Mouse (Mus musculus) cerebellum, postnatal 14 days (tissue): ENCODE results near the gene Tbcc.
"Not testable (repeated sequence)": the region's sequence is repeated elsewhere in the genome, so short reads cannot be mapped to it uniquely, and the experiment has no call there.

Experiments used
- DNase-seq, 2 experiments: peaks; one replicate each; pipeline ENCODE4 v3.0.0; 2021; ENCODE audit warnings: mixed read lengths in 2 of 2

The Tbcc gene

GRCm38 (mm10) chr17:46890116-46890815 lies at the start of gene Tbcc:
Gene Tbcc (plus strand): TSS chr17:46890684.
- peak; percentile 98 for DNase-seq

GRCm38 (mm10) chr17:46843022-46843421 lies 47.5 kb upstream of the Tbcc start:
- DNase-seq = no peak

- DNase-seq = no peak
These were observed 46.8 kb upstream of the Tbcc start for GRCm38 (mm10) chr17:46843716-46844115.

GRCm38 (mm10) chr17:46844811-46845210 lies 45.7 kb upstream of the Tbcc start:
- DNase-seq = peak; percentile 79 to 80

- DNase-seq = no peak
These were observed 45.2 kb upstream of the Tbcc start for GRCm38 (mm10) chr17:46845262-46845661.

- DNase-seq = not testable (repeated sequence)
These were observed 43.9 kb upstream of the Tbcc start for GRCm38 (mm10) chr17:46846573-46846972.

- no peak for DNase-seq
These were observed 43.3 kb upstream of the Tbcc start for GRCm38 (mm10) chr17:46847206-46847605.

- peak in 1 of 2 experiments; percentile 33 for DNase-seq
These were observed 37.8 kb upstream of the Tbcc start for GRCm38 (mm10) chr17:46852725-46853124.

GRCm38 (mm10) chr17:46853281-46853680 lies 37.2 kb upstream of the Tbcc start:
- DNase-seq = peak; percentile 78 to 84

- DNase-seq = no peak
These were observed 36.4 kb upstream of the Tbcc start for GRCm38 (mm10) chr17:46854096-46854495.

GRCm38 (mm10) chr17:46854640-46855110 lies 35.8 kb upstream of the Tbcc start:
- peak in 1 of 2 experiments; percentile 37 for DNase-seq

GRCm38 (mm10) chr17:46855328-46856106 lies 35.0 kb upstream of the Tbcc start:
- peak in 1 of 2 experiments; percentile 51 for DNase-seq

GRCm38 (mm10) chr17:46856107-46856388 lies 34.4 kb upstream of the Tbcc start:
- DNase-seq = no peak

- DNase-seq = peak; percentile 94 to 95
These were observed 33.8 kb upstream of the Tbcc start for GRCm38 (mm10) chr17:46856471-46857360.

GRCm38 (mm10) chr17:46857361-46857902 lies 33.1 kb upstream of the Tbcc start:
- peak; percentile 84 for DNase-seq

- peak; percentile 77 to 85 for DNase-seq
These were observed 32.4 kb upstream of the Tbcc start, which contains the start of gene Bicral for GRCm38 (mm10) chr17:46857903-46858748. Gene Bicral (minus strand): TSS chr17:46858482.

GRCm38 (mm10) chr17:46858749-46859444 lies 31.6 kb upstream of the Tbcc start:
- peak in 1 of 2 experiments; percentile 35 for DNase-seq

- no peak for DNase-seq
These were observed 30.4 kb upstream of the Tbcc start for GRCm38 (mm10) chr17:46860120-46860519.

GRCm38 (mm10) chr17:46864566-46865195 lies 25.8 kb upstream of the Tbcc start:
- DNase-seq = no peak

- no peak for DNase-seq
These were observed 23.6 kb upstream of the Tbcc start for GRCm38 (mm10) chr17:46866836-46867235.
